Mouse (Mus musculus) kidney, postnatal 36 days (tissue): ENCODE data around the gene Evi2.

Source experiments
- DNase-seq, 2 experiments: peaks; one replicate each; pipeline ENCODE4 v3.0.0; 2021 to 2022; ENCODE audit warnings: mixed read lengths in 2 of 2

Evi2 gene

GRCm38 (mm10) chr11:79523560-79524309, 6.7 kb downstream of the Evi2 start, which contains the start of gene Evi2b:
TSS of gene Evi2b (minus strand) at chr11:79523762.
- DNase-seq = no peak

GRCm38 (mm10) chr11:79522944-79523343, 7.4 kb downstream of the Evi2 start:
- no peak for DNase-seq

GRCm38 (mm10) chr11:79521930-79522329, 8.5 kb downstream of the Evi2 start:
- no peak for DNase-seq

- no peak for DNase-seq
Observed at GRCm38 (mm10) chr11:79520772-79521171, 9.6 kb downstream of the Evi2 start.

GRCm38 (mm10) chr11:79519878-79520291, 10.5 kb downstream of the Evi2 start:
- peak in 1 of 2 experiments; percentile 9 for DNase-seq

- DNase-seq = no peak
Observed at GRCm38 (mm10) chr11:79519299-79519698, 11.1 kb downstream of the Evi2 start.

- no peak for DNase-seq
Observed at GRCm38 (mm10) chr11:79515798-79516197, 14.6 kb downstream of the Evi2 start.

GRCm38 (mm10) chr11:79515331-79515730, 15.1 kb downstream of the Evi2 start:
- DNase-seq = no peak

- no peak for DNase-seq
Observed at GRCm38 (mm10) chr11:79511970-79512369, 18.4 kb downstream of the Evi2 start.

GRCm38 (mm10) chr11:79504506-79504905, 25.9 kb downstream of the Evi2 start:
- no peak for DNase-seq

GRCm38 (mm10) chr11:79503845-79504244, 26.5 kb downstream of the Evi2 start, which contains the start of gene Omg:
TSS of gene Omg (minus strand) at chr11:79504084.
- no peak for DNase-seq

GRCm38 (mm10) chr11:79502917-79503316, 27.5 kb downstream of the Evi2 start:
- DNase-seq = no peak

- peak; percentile 10 to 15 for DNase-seq
Observed at GRCm38 (mm10) chr11:79494976-79495800, 35.2 kb downstream of the Evi2 start.

- no peak for DNase-seq
Observed at GRCm38 (mm10) chr11:79484721-79485120, 45.7 kb downstream of the Evi2 start.

- no peak for DNase-seq
Observed at GRCm38 (mm10) chr11:79483876-79484528, 46.4 kb downstream of the Evi2 start.

- DNase-seq = no peak
Observed at GRCm38 (mm10) chr11:79483392-79483791, 47.0 kb downstream of the Evi2 start.

- DNase-seq = no peak
Observed at GRCm38 (mm10) chr11:79468097-79468496, 62.3 kb downstream of the Evi2 start.
